Mouse (Mus musculus) bone marrow, adult 2 months (tissue): Measurements from ENCODE around the gene Mrps6.

Experiments used
- CTCF ChIP-seq: fragments of 200-500 bp; IDR thresholded peaks from 2 replicates; pipeline ENCODE4 v1.5.1; 2011; ENCODE audit warnings: low read length, control low read depth; ENCODE audit not compliant: control insufficient read depth, insufficient read depth
- POLR2A ChIP-seq: fragments of 200-500 bp; IDR thresholded peaks from 2 replicates; pipeline ENCODE4 v1.6.1; 2011; ENCODE audit warnings: low read depth, mild to moderate bottlenecking, control low read depth, low read length, borderline replicate concordance; ENCODE audit not compliant: control insufficient read depth

GRCm38 (mm10) chr16:92142426-92143012, 84.4 kb downstream of the Mrps6 start:
- TF ChIP-seq POLR2A (no peak), CTCF (no peak)
